Mouse (Mus musculus) limb, embryonic 14.5 days (tissue): ENCODE data around the gene Zbtb5. TPM values are rescaled to one million over a fixed set of nuclear protein-coding genes. Genes with fewer than 3 reads are reported as not detected.
"Not testable (repeated sequence)": the region's sequence is repeated elsewhere in the genome, so short reads cannot be mapped to it uniquely, and the experiment has no call there.

ENCODE experiments used
- ATAC-seq: fragments of 200-750 bp; cut with Nextera tagmentation; 2 replicates; pipeline ENCODE4 v1.8.0; 2017; ENCODE audit warnings: low read depth, moderate number of reproducible peaks, moderate TSS enrichment; ENCODE audit not compliant: low FRiP score
- DNase-seq: peaks from one replicate; pipeline ENCODE4 v3.0.0-alpha.2; 2015; ENCODE audit warnings: low spot score
- H3K27ac ChIP-seq: fragments of 300-500 bp; sonication (generic); replicated peaks from 2 replicates; pipeline ENCODE4 v1.5.1; 2014; ENCODE audit warnings: low read depth, mild to moderate bottlenecking, low read length, moderate library complexity, mixed read lengths
- H3K27me3 ChIP-seq: fragments of 300-500 bp; sonication (generic); 2 replicates; pipeline ENCODE4 v1.6.1; 2014; ENCODE audit warnings: low read length, mixed read lengths; ENCODE audit not compliant: control insufficient read depth, insufficient read depth
- H3K36me3 ChIP-seq: fragments of 300-500 bp; sonication (generic); 2 replicates; pipeline ENCODE4 v1.6.1; 2014; ENCODE audit warnings: mild to moderate bottlenecking, low read length, moderate library complexity, mixed read lengths; ENCODE audit not compliant: control insufficient read depth, insufficient read depth
- H3K4me1 ChIP-seq: fragments of 300-500 bp; sonication (generic); 2 replicates; pipeline ENCODE4 v1.6.1; 2014; ENCODE audit warnings: antibody characterized with exemption, low read length, mixed read lengths; ENCODE audit not compliant: control insufficient read depth, insufficient read depth
- H3K4me2 ChIP-seq: fragments of 300-500 bp; sonication (generic); replicated peaks from 2 replicates; pipeline ENCODE4 v1.6.1; 2014; ENCODE audit warnings: low read depth, mild to moderate bottlenecking, low read length, moderate library complexity; ENCODE audit not compliant: severe bottlenecking
- H3K4me3 ChIP-seq: fragments of 300-500 bp; sonication (generic); replicated peaks from 2 replicates; pipeline ENCODE4 v1.5.1; 2014; ENCODE audit warnings: low read length
- H3K9ac ChIP-seq: fragments of 300-500 bp; sonication (generic); 2 replicates; pipeline ENCODE4 v1.6.1; 2014; ENCODE audit warnings: mild to moderate bottlenecking, low read depth, low read length, moderate library complexity; ENCODE audit not compliant: severe bottlenecking
- H3K9me3 ChIP-seq: fragments of 300-500 bp; sonication (generic); 2 replicates; pipeline ENCODE4 v1.6.1; 2016; ENCODE audit warnings: low read length; ENCODE audit not compliant: control insufficient read depth
- POLR2A ChIP-seq: fragments of 200-500 bp; IDR thresholded peaks from 2 replicates; pipeline ENCODE4 v1.8.0; 2012; ENCODE audit warnings: inconsistent platforms, mild to moderate bottlenecking, moderate library complexity, borderline replicate concordance; ENCODE audit not compliant: insufficient read depth, insufficient read length; ENCODE audit errors: extremely low read depth
- WGBS: fragments of 180-500 bp; shearing (Covaris S2); extraction: QIAGEN DNeasy Blood & Tissue Kit; methylation state at CpG from one replicate; pipeline ENCODE4 v1.1.7; 2014; 5-methylcytosine and 5-hydroxymethylcytosine counted together
- polyA plus RNA-seq, 2 experiments: library from polyadenylated mRNA; depleted of rRNA in 1 of 2; stranded (reverse) in 1 of 2; unstranded in 1 of 2; fragments of >200 nt; fragmentation: Nextera tagmentation in 1 of 2; extraction: Ambion mirVana in 1 of 2; gene quantifications; 2 replicates each; pipeline versions ENCODE4 v1.2.1 to v1.2.3; 2012 to 2014

The Zbtb5 gene
- polyA plus RNA-seq, 2 experiments = 16.0 to 27.4 TPM

GRCm38 (mm10) chr4:44959220-44959619 lies 53.0 kb downstream of the Zbtb5 start:
- Histone ChIP-seq H3K27ac (no peak overlapping the region), H3K9ac (no peak overlapping the region), H3K27me3 (no peaks in the 10 kb centered on the region), H3K36me3 (no peaks in the 10 kb centered on the region), H3K4me2 (no peak overlapping the region), H3K4me1 (no peaks in the 10 kb centered on the region), H3K9me3 (no peaks in the 10 kb centered on the region), H3K4me3 (no peak overlapping the region)
- no peak for ATAC-seq
- no peak for TF ChIP-seq POLR2A
- 90% methylated on average over 13 of the region's 13 CpGs for WGBS
- no peak for DNase-seq

GRCm38 (mm10) chr4:44958776-44959175 lies 53.4 kb downstream of the Zbtb5 start:
- WGBS = 86% methylated on average over 9 of the region's 9 CpGs
- no peak for ATAC-seq

DNA sequence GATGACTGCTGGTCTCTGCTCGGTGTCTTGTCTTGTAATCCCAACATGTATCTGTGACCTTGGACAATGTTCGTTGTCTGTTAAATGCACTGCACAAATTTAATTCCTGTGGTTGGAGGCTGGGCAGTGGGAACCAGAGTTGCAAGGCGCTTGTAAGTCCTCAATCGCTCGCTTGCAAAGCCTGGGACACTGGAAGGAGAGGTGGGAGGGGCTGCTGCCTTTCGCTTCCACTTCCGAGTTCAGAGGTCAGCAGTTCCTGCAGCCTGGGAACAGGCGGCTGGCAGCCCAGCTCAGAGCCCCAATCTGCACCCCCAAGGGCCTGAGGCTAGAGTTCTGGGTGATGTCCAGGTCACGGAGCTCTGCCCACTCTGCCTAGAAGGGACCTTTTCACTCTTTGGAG lies 59.2 kb downstream of the Zbtb5 start:
- Histone ChIP-seq H3K36me3 (no peaks in the 10 kb centered on the region), H3K4me1 (no peaks in the 10 kb centered on the region), H3K27ac (no peak overlapping the region), H3K4me2 (no peak overlapping the region), H3K27me3 (no peaks in the 10 kb centered on the region), H3K9me3 (no peaks in the 10 kb centered on the region), H3K9ac (no peak overlapping the region), H3K4me3 (no peak overlapping the region)
- no peak for TF ChIP-seq POLR2A
- no peak for ATAC-seq
- WGBS = 71% methylated on average over 9 of the region's 9 CpGs
- no peak for DNase-seq

More at GRCm38 (mm10) chr4:44958776-44959175, 53.4 kb downstream of the Zbtb5 start:
- no peak overlapping the region for H3K9ac ChIP-seq
- no peak for DNase-seq
- H3K4me1 ChIP-seq = no peaks in the 10 kb centered on the region
- no peak overlapping the region for H3K4me2 ChIP-seq
- H3K27me3 ChIP-seq = no peaks in the 10 kb centered on the region
- no peak overlapping the region for H3K27ac ChIP-seq
- no peaks in the 10 kb centered on the region for H3K9me3 ChIP-seq
- no peak overlapping the region for H3K4me3 ChIP-seq
- H3K36me3 ChIP-seq = no peaks in the 10 kb centered on the region
- TF ChIP-seq POLR2A = no peak

GRCm38 (mm10) chr4:44948314-44948713 lies 63.9 kb downstream of the Zbtb5 start:
- TF ChIP-seq POLR2A = no peak
- H3K4me3 ChIP-seq = no peak overlapping the region
- H3K9ac ChIP-seq = no peak overlapping the region
- no peak overlapping the region for H3K4me2 ChIP-seq
- no peak overlapping the region for H3K27ac ChIP-seq
- no peaks in the 10 kb centered on the region for H3K9me3 ChIP-seq
- no peaks in the 10 kb centered on the region for H3K36me3 ChIP-seq
- no peaks in the 10 kb centered on the region for H3K27me3 ChIP-seq
- no peaks in the 10 kb centered on the region for H3K4me1 ChIP-seq
- DNase-seq (no peak), ATAC-seq (no peak)
- WGBS = 92% methylated on average over 1 of the region's 1 CpGs

GRCm38 (mm10) chr4:44947464-44947863 lies 64.7 kb downstream of the Zbtb5 start:
- WGBS = 90% methylated on average over 5 of the region's 5 CpGs
- DNase-seq (no peak), ATAC-seq (no peak)
- Histone ChIP-seq H3K4me1 (no peaks in the 10 kb centered on the region), H3K9me3 (no peaks in the 10 kb centered on the region), H3K9ac (no peak overlapping the region), H3K4me2 (no peak overlapping the region), H3K27ac (no peak overlapping the region), H3K36me3 (no peaks in the 10 kb centered on the region), H3K4me3 (no peak overlapping the region), H3K27me3 (no peaks in the 10 kb centered on the region)
- no peak for TF ChIP-seq POLR2A

DNA sequence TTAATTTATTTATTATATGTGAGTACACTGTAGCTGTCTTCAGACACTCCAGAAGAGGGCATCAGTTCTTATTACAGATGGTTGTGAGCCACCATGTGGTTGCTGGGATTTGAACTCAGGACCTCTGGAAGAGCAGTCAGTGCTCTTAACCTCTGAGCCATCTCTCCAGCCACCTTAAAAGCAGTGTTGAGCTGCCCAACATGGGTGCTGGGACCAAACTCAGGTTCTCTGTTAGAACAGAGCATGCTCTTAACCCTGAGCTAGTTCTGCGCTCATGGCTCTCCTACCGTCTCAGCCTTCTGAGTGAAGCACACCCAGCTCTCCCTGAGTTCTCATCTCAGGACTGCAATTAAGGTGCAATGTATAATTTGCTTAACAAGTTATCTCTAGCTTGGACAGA lies 66.1 kb downstream of the Zbtb5 start:
- WGBS = 91% methylated on average over 2 of the region's 2 CpGs

More for the DNA sequence above, 66.1 kb downstream of the Zbtb5 start:
- H3K4me3 ChIP-seq, H3K9me3 ChIP-seq, H3K27me3 ChIP-seq, H3K4me1 ChIP-seq, ATAC-seq, H3K9ac ChIP-seq, DNase-seq, H3K4me2 ChIP-seq, H3K27ac ChIP-seq, H3K36me3 ChIP-seq: not testable (repeated sequence)
